Mouse (Mus musculus) MEL (cell line): ENCODE data around the gene Wdr19. TPM values are rescaled to one million over a fixed set of nuclear protein-coding genes. Genes with fewer than 3 reads are reported as not detected.

Experiments
- DNase-seq: peaks from one replicate; pipeline ENCODE4 v3.0.0; 2011; ENCODE audit warnings: low read depth, low spot score
- H3K27ac ChIP-seq: 2 replicates; pipeline ENCODE4 v1.5.1; 2012; ENCODE audit warnings: low read depth, mild to moderate bottlenecking, control low read depth, low read length, moderate library complexity; ENCODE audit not compliant: control insufficient read depth
- H3K27me3 ChIP-seq, 2 experiments: fragments of 150-350 bp in 1 of 2; sonication (generic) in 1 of 2; 2 replicates each; pipeline ENCODE4 v1.6.1; 2012; ENCODE audit warnings: low read length in 2 of 2, mild to moderate bottlenecking in 2 of 2, improper control_type of control experiment in 1 of 2, moderate library complexity in 1 of 2; ENCODE audit not compliant: insufficient read depth in 2 of 2, control insufficient read depth in 1 of 2
- H3K36me3 ChIP-seq, 2 experiments: 2 replicates each; pipeline ENCODE4 v1.6.1; 2012 to 2014; ENCODE audit warnings: low read length in 2 of 2, improper control_type of control experiment in 1 of 2, inconsistent platforms in 1 of 2, mild to moderate bottlenecking in 1 of 2; ENCODE audit not compliant: insufficient read depth in 2 of 2, control insufficient read depth in 1 of 2
- H3K4me1 ChIP-seq, 2 experiments: fragments of 150-350 bp in 1 of 2; sonication (generic) in 1 of 2; 2 replicates each; pipeline ENCODE4 v1.6.1; 2012; ENCODE audit warnings: low read length in 2 of 2, improper control_type of control experiment in 1 of 2, mild to moderate bottlenecking in 1 of 2; ENCODE audit not compliant: insufficient read depth in 2 of 2, control insufficient read depth in 1 of 2
- H3K4me3 ChIP-seq, 2 experiments: fragments of 150-350 bp in 1 of 2; sonication (generic) in 1 of 2; 2 replicates each; pipeline ENCODE4 v1.5.1; 2012; ENCODE audit warnings: low read depth in 2 of 2, low read length in 2 of 2, mild to moderate bottlenecking in 2 of 2, moderate library complexity in 2 of 2, control low read depth in 1 of 2, improper control_type of control experiment in 1 of 2; ENCODE audit not compliant: control insufficient read depth in 1 of 2, insufficient read depth in 1 of 2
- H3K79me2 ChIP-seq: 2 replicates; pipeline ENCODE4 v1.6.1; 2012; ENCODE audit warnings: mild to moderate bottlenecking, low read length, moderate library complexity; ENCODE audit not compliant: control insufficient read depth, poor library complexity, insufficient read depth
- H3K9ac ChIP-seq: 2 replicates; pipeline ENCODE4 v1.6.1; 2012; ENCODE audit warnings: low read depth, mild to moderate bottlenecking, control low read depth, low read length, moderate library complexity; ENCODE audit not compliant: control insufficient read depth, poor library complexity, severe bottlenecking
- H3K9me3 ChIP-seq: fragments of 150-350 bp; sonication (generic); replicated peaks from 2 replicates; pipeline ENCODE4 v1.6.1; 2012; ENCODE audit warnings: mild to moderate bottlenecking, low read length, improper control_type of control experiment, moderate library complexity; ENCODE audit not compliant: insufficient read depth
- CHD1 ChIP-seq: IDR thresholded peaks from 2 replicates; pipeline ENCODE4 v1.6.1; 2012; ENCODE audit warnings: low read depth, mild to moderate bottlenecking, inconsistent platforms, low read length, improper control_type of control experiment
- CTCF ChIP-seq, 3 experiments: IDR thresholded peaks in 2 of 3; conservative IDR thresholded peaks in 1 of 3; 2 replicates each; pipeline ENCODE4 v1.5.1; 2011 to 2012; ENCODE audit warnings: low read length in 3 of 3, low read depth in 2 of 3, mild to moderate bottlenecking in 2 of 3, improper control_type of control experiment in 1 of 3, inconsistent platforms in 1 of 3, mixed read lengths in 1 of 3, moderate library complexity in 1 of 3; ENCODE audit not compliant: control insufficient read depth in 1 of 3, insufficient read depth in 1 of 3, poor library complexity in 1 of 3, severe bottlenecking in 1 of 3
- EP300 ChIP-seq, 2 experiments: IDR thresholded peaks; 2 replicates each; pipeline ENCODE4 v1.6.1; 2011; ENCODE audit warnings: improper control_type of control experiment in 2 of 2, low read length in 2 of 2, low read depth in 1 of 2, mild to moderate bottlenecking in 1 of 2
- ETS1 ChIP-seq: IDR thresholded peaks from 2 replicates; pipeline ENCODE4 v1.6.1; 2012; ENCODE audit warnings: low read depth, mild to moderate bottlenecking, inconsistent platforms, low read length, improper control_type of control experiment, moderate library complexity
- HCFC1 ChIP-seq: IDR thresholded peaks from 2 replicates; pipeline ENCODE4 v1.6.1; 2012; ENCODE audit warnings: low read depth, mild to moderate bottlenecking, inconsistent platforms, low read length, improper control_type of control experiment, moderate library complexity
- JUND ChIP-seq: IDR thresholded peaks from 2 replicates; pipeline ENCODE4 v1.6.1; 2011; ENCODE audit warnings: low read depth, mild to moderate bottlenecking, improper control_type of control experiment, low read length
- KAT2A ChIP-seq: conservative IDR thresholded peaks from 2 replicates; pipeline ENCODE4 v1.6.1; 2012; ENCODE audit warnings: low read depth, low read length, improper control_type of control experiment, inconsistent platforms
- MAZ ChIP-seq: IDR thresholded peaks from 2 replicates; pipeline ENCODE4 v1.6.1; 2012; ENCODE audit warnings: low read depth, mild to moderate bottlenecking, inconsistent platforms, low read length, improper control_type of control experiment
- MXI1 ChIP-seq: IDR thresholded peaks from 2 replicates; pipeline ENCODE4 v1.6.1; 2011; ENCODE audit warnings: mild to moderate bottlenecking, low read depth, low read length, improper control_type of control experiment
- MYB ChIP-seq: IDR thresholded peaks from 2 replicates; pipeline ENCODE4 v1.6.1; 2011; ENCODE audit warnings: mild to moderate bottlenecking, low read depth, low read length, improper control_type of control experiment
- NELFE ChIP-seq: IDR thresholded peaks from 2 replicates; pipeline ENCODE4 v1.6.1; 2011; ENCODE audit warnings: low read depth, low read length, improper control_type of control experiment
- NRF1 ChIP-seq: IDR thresholded peaks from 2 replicates; pipeline ENCODE4 v1.6.1; 2014; ENCODE audit warnings: low read depth, mild to moderate bottlenecking, inconsistent platforms, low read length, improper control_type of control experiment, moderate library complexity; ENCODE audit not compliant: poor library complexity, insufficient read depth, severe bottlenecking
- POLR2A ChIP-seq, 2 experiments: IDR thresholded peaks; 2 replicates each; pipeline ENCODE4 v1.6.1; 2011 to 2012; ENCODE audit warnings: low read length in 2 of 2, mild to moderate bottlenecking in 2 of 2, control low read depth in 1 of 2, improper control_type of control experiment in 1 of 2, low read depth in 1 of 2, moderate library complexity in 1 of 2; ENCODE audit not compliant: control insufficient read depth in 1 of 2, insufficient read depth in 1 of 2, poor library complexity in 1 of 2
- POLR2AphosphoS2 ChIP-seq: IDR thresholded peaks from 2 replicates; pipeline ENCODE4 v1.6.1; 2011; ENCODE audit warnings: low read length, improper control_type of control experiment
- RCOR1 ChIP-seq: IDR thresholded peaks from 2 replicates; pipeline ENCODE4 v1.6.1; 2012; ENCODE audit warnings: low read depth, mild to moderate bottlenecking, inconsistent platforms, low read length, improper control_type of control experiment
- SIN3A ChIP-seq: IDR thresholded peaks from 2 replicates; pipeline ENCODE4 v1.6.1; 2012; ENCODE audit warnings: low read length, improper control_type of control experiment, inconsistent platforms
- TAL1 ChIP-seq: IDR thresholded peaks from 2 replicates; pipeline ENCODE4 v1.6.1; 2012; ENCODE audit warnings: mild to moderate bottlenecking, inconsistent platforms, low read length, moderate library complexity, mixed read lengths
- TBP ChIP-seq: IDR thresholded peaks from 2 replicates; pipeline ENCODE4 v1.8.0; 2011; ENCODE audit warnings: low read depth, low read length, improper control_type of control experiment
- UBTF ChIP-seq: IDR thresholded peaks from 2 replicates; pipeline ENCODE4 v1.6.1; 2012; ENCODE audit warnings: low read depth, mild to moderate bottlenecking, inconsistent platforms, low read length, improper control_type of control experiment, moderate library complexity, borderline replicate concordance; ENCODE audit not compliant: insufficient read depth
- USF1 ChIP-seq: IDR thresholded peaks from 2 replicates; pipeline ENCODE4 v1.6.1; 2014; ENCODE audit warnings: low read depth, mild to moderate bottlenecking, inconsistent platforms, low read length, improper control_type of control experiment, moderate library complexity
- USF2 ChIP-seq, 2 experiments: IDR thresholded peaks; 2 replicates each; pipeline ENCODE4 v1.6.1; 2011 to 2012; ENCODE audit warnings: improper control_type of control experiment in 2 of 2, low read length in 2 of 2, borderline replicate concordance in 1 of 2, inconsistent platforms in 1 of 2, low read depth in 1 of 2, mild to moderate bottlenecking in 1 of 2; ENCODE audit not compliant: insufficient read depth in 1 of 2
- ZKSCAN1 ChIP-seq: IDR thresholded peaks from 2 replicates; pipeline ENCODE4 v1.6.1; 2012; ENCODE audit warnings: low read depth, mild to moderate bottlenecking, inconsistent platforms, low read length, improper control_type of control experiment, moderate library complexity
- polyA plus RNA-seq, 2 experiments: library from polyadenylated mRNA; stranded (reverse) in 1 of 2; unstranded in 1 of 2; fragments of >175 nt in 1 of 2; fragments of >200 nt in 1 of 2; gene quantifications; 2 replicates each; pipeline versions ENCODE4 v1.2.1 to v1.2.4; 2012; ENCODE audit warnings: low replicate concordance in 2 of 2, low read depth in 1 of 2; ENCODE audit not compliant: insufficient read length in 2 of 2, insufficient read depth in 1 of 2, missing spikeins in 1 of 2
- total RNA-seq: library from RNA; depleted of rRNA; stranded (reverse); fragments of 300-350 nt; gene quantifications from 2 replicates; pipeline ENCODE4 v1.2.3, GENCODE M21; 2012

Wdr19 gene
- total and polyA plus RNA-seq, 3 experiments, result 0.27 to 0.81 TPM; not detected in 1

- H3K9me3 ChIP-seq, result no peaks in the 10 kb centered on the region
- H3K4me1 ChIP-seq, result no peaks in the 10 kb centered on the region
- no peak overlapping the region for H3K9ac ChIP-seq
- TF ChIP-seq MXI1 (no peak), HCFC1 (no peak), SIN3A (no peak), POLR2AphosphoS2 (no peak), JUND (no peak), USF2 (IDR thresholded peaks at IDR 0.05; ENCODE audit: borderline replicate concordance in 1 of 2, insufficient read depth in 1 of 2, low read depth in 1 of 2, low read length in 2 of 2) (no peak), UBTF (no peak), CHD1 (no peak), CTCF (IDR thresholded peaks at IDR 0.05 in 2 of 3, conservative IDR thresholded peaks at IDR 0.05 in 1 of 3; ENCODE audit: control insufficient read depth in 1 of 3, insufficient read depth in 1 of 3, low read depth in 2 of 3, low read length in 3 of 3, poor library complexity in 1 of 3, severe bottlenecking in 1 of 3) (no peak), NELFE (no peak), TAL1 (no peak), NRF1 (no peak)
- H3K27ac ChIP-seq, result no peak overlapping the region
- H3K79me2 ChIP-seq, result no peaks in the 10 kb centered on the region
- no peaks in the 10 kb centered on the region; a peak in 2 of 4 replicates for H3K27me3 ChIP-seq
- H3K4me3 ChIP-seq, result no peak overlapping the region
- H3K36me3 ChIP-seq, result no peaks in the 10 kb centered on the region
- no peak for DNase-seq
Observed at GRCm38 (mm10) chr5:65175035-65175917, 24.2 kb upstream of the Wdr19 start.

- Histone ChIP-seq H3K27me3 (no peaks in the 10 kb centered on the region; a peak in 2 of 4 replicates), H3K27ac (no peak overlapping the region), H3K4me1 (no peaks in the 10 kb centered on the region), H3K9me3 (no peaks in the 10 kb centered on the region), H3K79me2 (no peaks in the 10 kb centered on the region), H3K4me3 (no peak overlapping the region), H3K36me3 (no peaks in the 10 kb centered on the region), H3K9ac (no peak overlapping the region)
- DNase-seq, result no peak
- no peak for TF ChIP-seq POLR2A (IDR thresholded peaks at IDR 0.05; ENCODE audit: control insufficient read depth in 1 of 2, insufficient read depth in 1 of 2, low read depth in 1 of 2, low read length in 2 of 2, poor library complexity in 1 of 2)
- no peak for TF ChIP-seq ETS1
- no peak for TF ChIP-seq MAZ
- no peak for TF ChIP-seq ZKSCAN1
- no peak for TF ChIP-seq KAT2A
- TF ChIP-seq RCOR1, result no peak
- no peak for TF ChIP-seq NRF1
- no peak for TF ChIP-seq USF2 (IDR thresholded peaks at IDR 0.05; ENCODE audit: borderline replicate concordance in 1 of 2, insufficient read depth in 1 of 2, low read depth in 1 of 2, low read length in 2 of 2)
- no peak for TF ChIP-seq TBP
- TF ChIP-seq EP300 (IDR thresholded peaks at IDR 0.05; ENCODE audit: low read depth in 1 of 2, low read length in 2 of 2), result no peak
- TF ChIP-seq USF1, result no peak
- TF ChIP-seq MYB, result no peak
Observed at GRCm38 (mm10) chr5:65175918-65176484, 23.5 kb upstream of the Wdr19 start.
